Mouse (Mus musculus) adrenal gland, adult 8-10 months (tissue): ENCODE data around the gene Olfr1193. TPM values are rescaled to one million over a fixed set of nuclear protein-coding genes. Genes with fewer than 3 reads are reported as not detected.
"Not testable (repeated sequence)": the region's sequence is repeated elsewhere in the genome, so short reads cannot be mapped to it uniquely, and the experiment has no call there.

Experiments used
- DNase-seq: peaks from one replicate; pipeline ENCODE4 v3.0.0; 2022
- total RNA-seq, 4 experiments: library from RNA; stranded (reverse); gene quantifications; 2 replicates each; pipeline ENCODE4 v1.2.4; 2022

Gene Olfr1193
- total RNA-seq = not detected

DNA sequence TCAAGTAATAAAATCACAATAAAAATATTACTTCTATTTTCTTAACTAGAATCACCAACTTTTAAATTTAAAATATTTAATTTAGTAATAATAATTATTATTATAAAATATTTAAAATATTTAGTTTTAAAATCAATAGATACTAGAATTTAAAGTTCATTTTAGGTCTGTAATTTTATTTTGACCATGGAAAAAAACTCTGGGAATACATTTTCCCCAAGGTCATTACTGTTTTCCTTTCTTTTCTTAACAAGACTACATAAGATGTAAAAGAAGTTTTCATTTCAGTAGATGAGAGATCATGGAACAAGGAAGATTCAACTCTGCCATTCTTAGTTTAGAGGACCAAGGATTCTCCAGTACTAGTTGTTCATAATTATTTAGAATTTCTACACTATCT lies at the start of gene Olfr1193:
Olfr1193 (plus strand) TSS at position 301 of the 400 bp plus-strand sequence.
- not testable (repeated sequence) for DNase-seq

DNA sequence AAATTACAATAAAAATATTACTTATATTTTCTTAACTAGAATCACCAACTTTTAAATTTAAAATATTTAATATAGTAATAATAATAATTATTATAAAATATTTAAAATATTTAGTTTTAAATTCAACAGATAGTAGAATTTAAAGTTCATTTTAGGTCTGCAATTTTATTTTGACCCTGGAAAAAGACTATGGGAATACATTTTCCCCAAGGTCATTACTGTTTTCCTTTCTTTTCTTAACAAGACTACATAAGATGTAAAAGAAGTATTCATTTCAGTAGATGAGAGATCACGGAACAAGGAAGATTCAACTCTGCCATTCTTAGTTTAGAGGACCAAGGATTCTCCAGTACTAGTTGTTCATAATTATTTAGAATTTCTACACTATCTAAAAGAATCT lies 35.2 kb upstream of the Olfr1193 start, which contains the start of gene Olfr1191-ps1:
Olfr1191-ps1 (plus strand) TSS at position 301 of the 400 bp plus-strand sequence.
- not testable (repeated sequence) for DNase-seq

DNA sequence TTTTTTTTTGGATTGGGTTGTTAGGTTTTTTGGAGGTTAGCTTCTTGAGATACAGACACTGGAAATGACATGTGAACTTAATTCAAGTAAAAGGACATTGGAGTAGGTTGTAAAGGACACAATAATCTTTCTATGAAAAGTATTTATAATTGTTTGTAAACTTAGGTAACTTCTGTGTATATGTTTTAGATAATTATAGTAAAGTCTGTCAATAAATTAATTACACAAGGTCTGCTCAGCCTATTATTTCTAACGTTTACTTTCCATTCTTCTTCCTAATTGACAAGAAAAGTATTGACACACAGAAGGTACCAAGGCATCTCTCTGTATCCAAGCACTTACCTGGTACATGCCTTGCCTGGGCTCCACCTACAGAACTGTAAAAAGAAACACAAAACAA lies 27.2 kb upstream of the Olfr1193 start, which contains the start of gene Olfr1192-ps1:
Olfr1192-ps1 (plus strand) TSS at position 301 of the 400 bp plus-strand sequence.
- DNase-seq = no peak

DNA sequence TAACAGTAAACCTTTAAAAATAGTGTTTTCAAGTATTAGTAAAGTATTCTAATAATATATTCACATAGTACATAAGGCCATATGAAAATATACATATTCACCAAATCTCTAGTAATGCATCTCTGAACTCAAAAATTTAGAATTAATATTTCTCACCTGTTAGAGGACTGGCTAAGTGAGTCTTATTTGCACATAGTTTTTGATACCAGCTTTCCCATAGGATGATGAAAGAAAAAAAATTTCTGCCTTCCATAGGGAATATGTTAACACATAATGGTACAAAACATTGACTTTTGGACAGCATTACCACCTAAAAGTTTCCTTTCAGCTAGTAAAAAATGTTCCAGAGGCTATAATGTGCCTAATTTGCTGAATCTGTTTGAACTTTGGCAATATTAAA lies 13.7 kb downstream of the Olfr1193 start, which contains the start of gene Olfr1195:
Olfr1195 (minus strand) TSS at position 101 of the 400 bp plus-strand sequence.
- DNase-seq = no peak

DNA sequence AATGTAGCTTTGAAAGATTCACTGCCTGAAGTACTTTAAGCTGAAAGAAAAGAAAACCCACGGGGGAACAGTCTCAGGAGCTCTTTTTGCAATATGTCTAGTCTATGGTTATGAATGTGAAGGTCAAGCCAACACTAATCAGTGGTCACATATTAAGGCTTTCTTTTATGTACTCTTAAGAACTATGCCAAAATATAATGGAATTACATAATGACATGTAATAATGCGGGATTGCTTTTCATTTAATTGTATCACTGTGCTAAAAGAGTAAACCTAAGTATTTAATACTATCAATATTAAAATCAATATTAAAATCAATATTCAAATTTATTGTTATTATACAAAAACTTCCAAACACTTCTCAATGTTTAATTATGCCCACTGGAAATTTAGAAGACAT lies 29.1 kb downstream of the Olfr1193 start, which contains the start of gene Olfr1196:
Olfr1196 (minus strand) TSS at position 101 of the 400 bp plus-strand sequence.
- DNase-seq = no peak

Other genes starting within 250 kb of the Olfr1193 start
- gene Olfr1181, start 249.5 kb upstream of the Olfr1193 start, total RNA-seq = not detected
- gene Gm13757, start 226.5 kb upstream of the Olfr1193 start, total RNA-seq = not detected
- gene Olfr1183, start 220.8 kb upstream of the Olfr1193 start, total RNA-seq = not detected
- gene Olfr1184, start 192.0 kb upstream of the Olfr1193 start, total RNA-seq = not detected
- gene Olfr1185-ps1, start 182.3 kb upstream of the Olfr1193 start, total RNA-seq = not detected
- gene Olfr1186, start 157.1 kb upstream of the Olfr1193 start, total RNA-seq = not detected
- gene Olfr1188, start 118.7 kb upstream of the Olfr1193 start, total RNA-seq = not detected
- gene Olfr1189, start 89.2 kb upstream of the Olfr1193 start, total RNA-seq = not detected
- gene Olfr1191-ps1, start 35.1 kb upstream of the Olfr1193 start, total RNA-seq = not detected
- gene Olfr1192-ps1, start 27.1 kb upstream of the Olfr1193 start, total RNA-seq = not detected
- gene Olfr1195, start 13.6 kb downstream of the Olfr1193 start, total RNA-seq = not detected
- not detected for gene Olfr1196, start 29.0 kb downstream of the Olfr1193 start, total RNA-seq
- not detected for gene Olfr1197, start 56.7 kb downstream of the Olfr1193 start, total RNA-seq
- gene Olfr1198, start 75.7 kb downstream of the Olfr1193 start, total RNA-seq = not detected
- not detected for gene Olfr1199, start 84.8 kb downstream of the Olfr1193 start, total RNA-seq
- gene Olfr1200, start 94.9 kb downstream of the Olfr1193 start, total RNA-seq = not detected
- gene Olfr1201, start 117.4 kb downstream of the Olfr1193 start, total RNA-seq = not detected
- gene Olfr1202, start 138.9 kb downstream of the Olfr1193 start, total RNA-seq = not detected
- not detected for gene Olfr1205, start 154.1 kb downstream of the Olfr1193 start, total RNA-seq
- gene Olfr1204, start 173.7 kb downstream of the Olfr1193 start, total RNA-seq = not detected
- not detected for gene Olfr1206, start 187.6 kb downstream of the Olfr1193 start, total RNA-seq
- not detected for gene Olfr1208, start 226.7 kb downstream of the Olfr1193 start, total RNA-seq
- not detected for gene Olfr1209, start 239.5 kb downstream of the Olfr1193 start, total RNA-seq